Mouse (Mus musculus): ENCODE results near the gene Osbpl2. TPM values are rescaled to one million over a fixed set of nuclear protein-coding genes. Genes with fewer than 3 reads are reported as not detected.

The Osbpl2 gene
- polyA plus RNA-seq, 1 experiment = 47.8 TPM

- no peak for TF ChIP-seq CTCF (IDR thresholded peaks at IDR 0.05; ENCODE audit: borderline replicate concordance, extremely low read depth, insufficient read depth, insufficient read length)
- no peak for TF ChIP-seq POLR2A (IDR thresholded peaks at IDR 0.05; ENCODE audit: borderline replicate concordance, extremely low read depth, insufficient read depth, insufficient read length, poor library complexity, severe bottlenecking)
- DNase-seq (ENCODE audit: low read depth) = no peak
These were observed 65.6 kb downstream of the Osbpl2 start for GRCm38 (mm10) chr2:180184752-180185109.

GRCm38 (mm10) chr2:180185686-180186085 is 66.6 kb downstream of the Osbpl2 start:
- DNase-seq (ENCODE audit: low read depth) = no peak
- no peak for TF ChIP-seq CTCF (IDR thresholded peaks at IDR 0.05; ENCODE audit: borderline replicate concordance, extremely low read depth, insufficient read depth, insufficient read length)
- no peak for TF ChIP-seq POLR2A (IDR thresholded peaks at IDR 0.05; ENCODE audit: borderline replicate concordance, extremely low read depth, insufficient read depth, insufficient read length, poor library complexity, severe bottlenecking)

- no peak for TF ChIP-seq POLR2A (IDR thresholded peaks at IDR 0.05; ENCODE audit: borderline replicate concordance, extremely low read depth, insufficient read depth, insufficient read length, poor library complexity, severe bottlenecking)
- no peak for TF ChIP-seq CTCF (IDR thresholded peaks at IDR 0.05; ENCODE audit: borderline replicate concordance, extremely low read depth, insufficient read depth, insufficient read length)
These were observed 68.3 kb downstream of the Osbpl2 start for GRCm38 (mm10) chr2:180187362-180187761.

DNA sequence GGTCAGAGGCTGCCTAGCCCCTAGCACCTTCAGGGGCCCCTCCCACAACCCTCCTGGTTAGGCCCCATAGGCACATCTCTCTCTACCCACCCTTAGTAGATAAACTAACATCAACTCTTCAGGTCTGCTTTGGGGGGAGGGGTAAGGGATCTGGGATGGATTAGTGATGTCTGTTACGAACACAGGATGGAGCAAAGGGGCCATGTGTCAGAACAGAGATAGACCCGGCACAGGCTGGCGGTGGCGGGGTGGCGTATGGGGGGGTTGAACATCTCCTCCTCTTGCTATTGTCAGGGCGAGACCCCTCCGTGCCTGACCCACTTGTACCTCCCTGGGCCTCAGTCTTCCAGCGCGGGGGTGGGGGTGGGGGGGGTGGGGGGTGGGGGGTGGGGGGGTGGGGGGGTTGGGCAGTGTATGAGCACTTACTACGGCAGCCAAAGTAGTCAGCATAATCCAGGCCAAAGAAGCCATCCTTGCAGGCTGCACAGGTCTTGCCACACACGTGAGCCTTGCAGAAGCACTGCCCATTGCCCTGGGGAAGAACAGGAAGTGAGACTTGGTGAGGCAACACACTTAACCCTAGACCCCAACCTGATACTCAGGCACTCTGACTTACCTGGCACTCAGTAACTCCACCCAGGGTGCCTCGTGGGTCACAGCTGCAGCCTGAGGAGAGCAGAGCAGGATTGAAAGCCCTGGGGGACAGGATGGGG is 77.7 kb downstream of the Osbpl2 start:
- TF ChIP-seq CTCF (IDR thresholded peaks at IDR 0.05; ENCODE audit: borderline replicate concordance, extremely low read depth, insufficient read depth, insufficient read length) = no peak
- TF ChIP-seq POLR2A (IDR thresholded peaks at IDR 0.05; ENCODE audit: borderline replicate concordance, extremely low read depth, insufficient read depth, insufficient read length, poor library complexity, severe bottlenecking) = no peak

More at GRCm38 (mm10) chr2:180187362-180187761, 68.3 kb downstream of the Osbpl2 start:
- no peak for DNase-seq (ENCODE audit: low read depth)

GRCm38 (mm10) chr2:180197323-180198037 is 78.4 kb downstream of the Osbpl2 start:
- TF ChIP-seq POLR2A (IDR thresholded peaks at IDR 0.05; ENCODE audit: borderline replicate concordance, extremely low read depth, insufficient read depth, insufficient read length, poor library complexity, severe bottlenecking) = no peak
- no peak for TF ChIP-seq CTCF (IDR thresholded peaks at IDR 0.05; ENCODE audit: borderline replicate concordance, extremely low read depth, insufficient read depth, insufficient read length)
- peak; percentile 66 for DNase-seq (ENCODE audit: low read depth)

More for the DNA sequence above, 77.7 kb downstream of the Osbpl2 start:
- DNase-seq (ENCODE audit: low read depth) = no peak

- DNase-seq (ENCODE audit: low read depth) = no peak
- TF ChIP-seq CTCF (IDR thresholded peaks at IDR 0.05; ENCODE audit: borderline replicate concordance, extremely low read depth, insufficient read depth, insufficient read length) = no peak
- TF ChIP-seq POLR2A (IDR thresholded peaks at IDR 0.05; ENCODE audit: borderline replicate concordance, extremely low read depth, insufficient read depth, insufficient read length, poor library complexity, severe bottlenecking) = no peak
These were observed 79.7 kb downstream of the Osbpl2 start for GRCm38 (mm10) chr2:180198782-180199181.

DNA sequence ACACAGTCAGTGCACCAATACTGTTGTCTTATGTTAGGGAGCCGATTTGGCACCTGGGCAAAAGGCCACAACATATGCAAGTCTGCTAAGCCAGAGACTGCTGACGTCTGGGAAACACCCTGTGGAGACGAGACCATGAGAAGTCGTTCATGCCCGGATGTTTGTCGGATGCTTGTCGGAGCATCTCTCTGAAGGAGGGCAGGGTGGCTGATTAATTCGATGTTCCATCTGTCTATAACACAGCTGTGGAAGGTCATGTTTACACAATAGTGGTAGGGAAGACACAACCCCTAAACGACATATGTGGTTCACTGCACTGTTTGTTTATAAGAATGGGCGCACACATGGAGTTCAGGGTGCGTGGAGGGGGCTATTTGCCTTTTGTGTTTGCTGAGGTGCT is 81.6 kb downstream of the Osbpl2 start:
- no peak for DNase-seq (ENCODE audit: low read depth)
- TF ChIP-seq CTCF (IDR thresholded peaks at IDR 0.05; ENCODE audit: borderline replicate concordance, extremely low read depth, insufficient read depth, insufficient read length) (no peak), POLR2A (IDR thresholded peaks at IDR 0.05; ENCODE audit: borderline replicate concordance, extremely low read depth, insufficient read depth, insufficient read length, poor library complexity, severe bottlenecking) (no peak)

GRCm38 (mm10) chr2:180201303-180201702 is 82.2 kb downstream of the Osbpl2 start:
- DNase-seq (ENCODE audit: low read depth) = no peak
- TF ChIP-seq CTCF (IDR thresholded peaks at IDR 0.05; ENCODE audit: borderline replicate concordance, extremely low read depth, insufficient read depth, insufficient read length) (no peak), POLR2A (IDR thresholded peaks at IDR 0.05; ENCODE audit: borderline replicate concordance, extremely low read depth, insufficient read depth, insufficient read length, poor library complexity, severe bottlenecking) (no peak)

- no peak for DNase-seq (ENCODE audit: low read depth)
- TF ChIP-seq CTCF (IDR thresholded peaks at IDR 0.05; ENCODE audit: borderline replicate concordance, extremely low read depth, insufficient read depth, insufficient read length) = no peak
- no peak for TF ChIP-seq POLR2A (IDR thresholded peaks at IDR 0.05; ENCODE audit: borderline replicate concordance, extremely low read depth, insufficient read depth, insufficient read length, poor library complexity, severe bottlenecking)
These were observed 83.2 kb downstream of the Osbpl2 start for GRCm38 (mm10) chr2:180202263-180202662.

GRCm38 (mm10) chr2:180202805-180203204 is 83.7 kb downstream of the Osbpl2 start:
- no peak for DNase-seq (ENCODE audit: low read depth)
- TF ChIP-seq CTCF (IDR thresholded peaks at IDR 0.05; ENCODE audit: borderline replicate concordance, extremely low read depth, insufficient read depth, insufficient read length) = no peak
- no peak for TF ChIP-seq POLR2A (IDR thresholded peaks at IDR 0.05; ENCODE audit: borderline replicate concordance, extremely low read depth, insufficient read depth, insufficient read length, poor library complexity, severe bottlenecking)

DNA sequence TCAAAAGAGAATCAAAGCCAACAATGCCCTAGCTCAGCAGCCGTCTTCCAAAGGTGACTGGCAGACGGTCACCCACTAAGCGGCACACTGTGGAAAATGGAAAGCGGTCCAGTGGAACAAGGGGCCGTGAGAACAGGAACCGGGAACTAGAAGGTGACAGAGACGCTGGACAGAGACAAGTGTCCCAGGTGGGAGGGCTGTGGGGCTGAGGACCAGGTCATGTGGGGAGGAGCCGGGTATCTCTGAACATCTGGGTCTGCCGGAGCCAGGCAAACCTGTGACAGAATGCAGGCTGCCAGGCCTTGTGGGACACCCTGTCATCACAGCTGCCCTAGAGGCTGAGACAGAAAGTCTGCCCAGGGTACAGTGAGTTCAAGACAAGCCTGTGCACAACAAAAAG is 85.4 kb downstream of the Osbpl2 start:
- DNase-seq (ENCODE audit: low read depth) = no peak
- no peak for TF ChIP-seq CTCF (IDR thresholded peaks at IDR 0.05; ENCODE audit: borderline replicate concordance, extremely low read depth, insufficient read depth, insufficient read length)
- no peak for TF ChIP-seq POLR2A (IDR thresholded peaks at IDR 0.05; ENCODE audit: borderline replicate concordance, extremely low read depth, insufficient read depth, insufficient read length, poor library complexity, severe bottlenecking)
